Comparison of ENCODE assay signal across 9 mouse cellular contexts in the genomic region with DNA sequence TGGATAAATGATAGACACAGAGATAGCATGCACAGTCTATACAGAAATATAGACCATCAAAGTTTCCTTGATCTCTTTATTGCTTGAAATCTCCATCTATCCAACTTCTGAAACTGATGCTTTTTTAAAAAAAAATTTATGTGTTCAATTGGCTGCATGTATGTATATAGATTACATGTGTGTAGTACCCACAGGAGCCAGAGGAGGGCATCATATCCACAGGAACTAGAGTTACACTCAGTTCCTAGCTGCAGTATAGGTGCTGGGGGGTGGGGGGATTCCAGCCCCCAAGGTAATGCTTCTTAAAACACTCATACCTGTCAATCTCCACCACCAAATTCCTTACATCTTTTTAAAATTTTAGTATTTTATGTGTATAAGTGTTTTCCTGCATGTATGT. TPM values are rescaled to one million over a fixed set of nuclear protein-coding genes. Genes with fewer than 3 reads are reported as not detected.
DNase-seq lines count a peak whose midpoint lies in the region; ATAC-seq and TF ChIP-seq lines count a peak whose summit lies in the region.
"Had no signal": no experiment of that assay in that cellular context is flagged by ENCODE, and none has a peak within 500 bp of the region (broad histone marks: within the 10 kb centered on the region; RNA-seq: fewer than 3 reads in every experiment).

No protein-coding gene starts in this region.

- peaks cover 9% of the 10 kb centered on the region; the same call in 1 of the 2 replicates for H3K36me3 ChIP-seq in liver, adult 2 months (ENCODE audit: control insufficient read depth, insufficient read depth, low read length)
- peaks cover 10% of the 10 kb centered on the region; the same call in 1 of the 2 replicates for H3K36me3 ChIP-seq in liver, embryonic 11.5 days (ENCODE audit: control insufficient read depth, insufficient read depth, low read length)
- peaks cover 30% of the 10 kb centered on the region for H3K36me3 ChIP-seq in thymus, adult 2 months (ENCODE audit: control insufficient read depth, insufficient read depth, low read length)

- H3K27ac ChIP-seq in cerebellum, adult 2 months (ENCODE audit: insufficient read depth, low read length), result no peak overlapping the region
- no peak overlapping the region for H3K27ac ChIP-seq in liver, adult 2 months (replicated peaks; ENCODE audit: insufficient read depth, low read depth, low read length)
- no peak overlapping the region for H3K27ac ChIP-seq in liver, embryonic 11.5 days (ENCODE audit: low read depth, low read length)
- no peak overlapping the region for H3K27ac ChIP-seq in thymus, adult 2 months (ENCODE audit: control insufficient read depth, insufficient read depth, low read length)
- H3K27ac ChIP-seq: neural tube, embryonic 13.5 days had no signal

- DNase-seq in cerebellum, adult 2 months, result no peak
- DNase-seq in cerebellum, adult 11-12 months, result no peak
- no peak for DNase-seq in liver, adult 2 months (ENCODE audit: extremely low read depth, low read depth, low spot score)
- no peak for DNase-seq in liver, embryonic 11.5 days (ENCODE audit: low spot score)
- peak; percentile 77 for DNase-seq in thymus, adult 2 months
- no peak for DNase-seq in frontal cortex, postnatal 14 days (ENCODE audit: low spot score in 2 of 2)

- no peaks in the 10 kb centered on the region for H3K27me3 ChIP-seq in cerebellum, adult 2 months (ENCODE audit: control insufficient read depth, insufficient read depth, low read length)
- no peaks in the 10 kb centered on the region for H3K27me3 ChIP-seq in liver, adult 2 months (ENCODE audit: control insufficient read depth, insufficient read depth, low read length)
- no peaks in the 10 kb centered on the region for H3K27me3 ChIP-seq in liver, embryonic 11.5 days (replicated peaks; ENCODE audit: control insufficient read depth, insufficient read depth, low read length)
- H3K27me3 ChIP-seq in thymus, adult 2 months (ENCODE audit: control insufficient read depth, insufficient read depth, low read length), result no peaks in the 10 kb centered on the region
- H3K27me3 ChIP-seq: neural tube, embryonic 13.5 days had no signal

- ATAC-seq in liver, embryonic 11.5 days (replicated peaks; ENCODE audit: low FRiP score), result no peak
- ATAC-seq in erythroblast, adult 5-6 weeks (replicated peaks; ENCODE audit: low FRiP score, poor library complexity, severe bottlenecking), result peak; percentile 86
- ATAC-seq in cerebellum, adult (ENCODE audit: insufficient number of reproducible peaks, low FRiP score, low TSS enrichment), result no peak

- H3K9me3 ChIP-seq in liver, embryonic 11.5 days (ENCODE audit: control insufficient read depth, low read length), result no peaks in the 10 kb centered on the region; the same call in 1 of the 2 replicates
- H3K9me3 ChIP-seq: neural tube, embryonic 13.5 days had no signal

- no peak overlapping the region for H3K4me3 ChIP-seq in cerebellum, adult 2 months (replicated peaks; ENCODE audit: insufficient read depth, low read depth, low read length)
- H3K4me3 ChIP-seq in liver, adult 2 months (ENCODE audit: insufficient read depth, low read depth, low read length), result no peak overlapping the region
- H3K4me3 ChIP-seq in liver, embryonic 11.5 days (ENCODE audit: low read depth, low read length), result no peak overlapping the region
- H3K4me3 ChIP-seq in thymus, adult 2 months (ENCODE audit: control insufficient read depth, insufficient read depth, low read length), result no peak overlapping the region
- H3K4me3 ChIP-seq: neural tube, embryonic 13.5 days had no signal

- no peaks in the 10 kb centered on the region for H3K4me1 ChIP-seq in cerebellum, adult 2 months (ENCODE audit: control insufficient read depth, insufficient read depth, low read length)
- no peaks in the 10 kb centered on the region for H3K4me1 ChIP-seq in liver, adult 2 months (ENCODE audit: control insufficient read depth, insufficient read depth, low read length)
- H3K4me1 ChIP-seq in liver, embryonic 11.5 days (replicated peaks; ENCODE audit: control insufficient read depth, insufficient read depth, low read length), result no peaks in the 10 kb centered on the region; the same call in 1 of the 2 replicates
- peaks cover 22% of the 10 kb centered on the region for H3K4me1 ChIP-seq in thymus, adult 2 months (replicated peaks; ENCODE audit: control insufficient read depth, insufficient read depth, low read length)
- H3K4me1 ChIP-seq: neural tube, embryonic 13.5 days had no signal

- no peak for TF ChIP-seq POLR2A in cerebellum, adult 2 months (IDR thresholded peaks at IDR 0.05; ENCODE audit: borderline replicate concordance, insufficient read depth, low read length)
- no peak for TF ChIP-seq POLR2A in liver, adult 2 months (IDR thresholded peaks at IDR 0.05; ENCODE audit: extremely low read depth, insufficient read depth, low read length)
- TF ChIP-seq POLR2A in thymus, adult 2 months (IDR thresholded peaks at IDR 0.05; ENCODE audit: control insufficient read depth, extremely low read depth, insufficient read depth, low read length, poor library complexity), result no peak

- no peaks in the 10 kb centered on the region for H3K79me2 ChIP-seq in liver, adult 2 months (ENCODE audit: control insufficient read depth, insufficient read depth, low read length)

- no peak overlapping the region for H3K4me2 ChIP-seq in liver, embryonic 11.5 days
- H3K4me2 ChIP-seq: neural tube, embryonic 13.5 days had no signal

- no peak overlapping the region for H3K9ac ChIP-seq in liver, adult 2 months (ENCODE audit: low read depth, low read length)
- no peak overlapping the region for H3K9ac ChIP-seq in liver, embryonic 11.5 days (ENCODE audit: low read depth, low read length)
- H3K9ac ChIP-seq: neural tube, embryonic 13.5 days had no signal

- 0 out of 2 replicates have a peak, but pooled peaks have one; percentile 13 for TF ChIP-seq CTCF in cerebellum, adult 2 months (IDR thresholded peaks at IDR 0.05; ENCODE audit: borderline replicate concordance, insufficient read depth, low read depth, low read length)
- peak; percentile 17; the same call in 1 of the 2 replicates for TF ChIP-seq CTCF in liver, adult 2 months (IDR thresholded peaks at IDR 0.05; ENCODE audit: low read depth, low read length)
- no peak for TF ChIP-seq CTCF in thymus, adult 2 months (IDR thresholded peaks at IDR 0.05; ENCODE audit: borderline replicate concordance, control insufficient read depth, extremely low read depth, insufficient read depth, low read length, poor library complexity)

RNA-seq across cellular contexts. Expression of gene Ift80, which starts 39.7 kb away (rescaled TPM):
- 21.1 and 24.3 TPM in 2 replicates for polyA plus RNA-seq in cerebellum, adult 2 months (2012; rRNA removed)
- 3.3 and 4.1 TPM in 2 replicates for total RNA-seq in liver, adult 2 months (2014; rRNA removed)
- 0.76 and 0.98 TPM in 2 replicates for polyA plus RNA-seq in liver, adult 2 months (2012; rRNA removed)
- 10.0 and 10.9 TPM in 2 replicates for polyA plus RNA-seq in liver, embryonic 11.5 days (2014; fragmentation: Nextera tagmentation; extraction: Ambion mirVana)
- total RNA-seq in erythroblast, adult 5-6 weeks (2015; ENCODE audit: low replicate concordance), result 45.6 and 50.7 TPM in 2 replicates
- 73.9 and 79.5 TPM in 2 replicates for total RNA-seq in erythroblast, adult 5-6 weeks (2017; ENCODE audit: low replicate concordance)
- 20.8 and 21.3 TPM in 2 replicates for polyA plus RNA-seq in thymus, adult 2 months (2012; rRNA removed)

RNA-seq across cellular contexts. Expression of gene Smc4, which starts 39.9 kb away (rescaled TPM):
- polyA plus RNA-seq in cerebellum, adult 2 months (2012; rRNA removed), result 4.5 and 4.8 TPM in 2 replicates
- total RNA-seq in liver, adult 2 months (2014; rRNA removed), result 6.4 and 8.6 TPM in 2 replicates
- 1.0 and 1.1 TPM in 2 replicates for polyA plus RNA-seq in liver, adult 2 months (2012; rRNA removed)
- 200 and 213 TPM in 2 replicates for polyA plus RNA-seq in liver, embryonic 11.5 days (2014; fragmentation: Nextera tagmentation; extraction: Ambion mirVana)
- total RNA-seq in erythroblast, adult 5-6 weeks (2015; ENCODE audit: low replicate concordance), result 162 and 171 TPM in 2 replicates
- total RNA-seq in erythroblast, adult 5-6 weeks (2017; ENCODE audit: low replicate concordance), result 317 and 358 TPM in 2 replicates
- polyA plus RNA-seq in thymus, adult 2 months (2012; rRNA removed), result 40.6 and 69.2 TPM in 2 replicates
